Comparison of ENCODE assay signal across 10 mouse cellular contexts in genomic region chr7:126248088-126248487, GRCm38 (mm10). TPM values are rescaled to one million over a fixed set of nuclear protein-coding genes. Genes with fewer than 3 reads are reported as not detected.
A peak's percentile ranks its signal among the peaks of the same experiment; 100 is the strongest.
DNase-seq lines count a peak whose midpoint lies in the region; ATAC-seq lines count a peak whose summit lies in the region.
"Had no signal": no experiment of that assay in that cellular context is flagged by ENCODE, and none has a peak within 500 bp of the region (broad histone marks: within the 10 kb centered on the region; RNA-seq: fewer than 3 reads in every experiment).

No protein-coding gene starts in this region.

- H3K4me2 ChIP-seq in forebrain, embryonic 16.5 days (ENCODE audit: low read length) = peak overlapping the region; percentile 4; the same call in 1 of the 2 replicates
- peak overlapping the region; percentile 32 for H3K4me2 ChIP-seq in hindbrain, embryonic 15.5 days
- peak overlapping the region; percentile 26 for H3K4me2 ChIP-seq in stomach, embryonic 14.5 days (replicated peaks; ENCODE audit: low read depth, low read length)

- no peak for ATAC-seq in megakaryocyte, adult 5-6 weeks (ENCODE audit: poor library complexity, severe bottlenecking)
- peak; percentile 40; the same call in 1 of the 2 replicates for ATAC-seq in forebrain, embryonic 16.5 days
- ATAC-seq in hindbrain, embryonic 15.5 days (ENCODE audit: low FRiP score, low read depth) = no peak
- ATAC-seq in stomach, embryonic 14.5 days (ENCODE audit: insufficient number of reproducible peaks, insufficient read depth, low FRiP score, low read depth) = peak; percentile 71
- ATAC-seq: Patski had no signal

- peaks cover 79% of the 10 kb centered on the region for H3K27me3 ChIP-seq in megakaryocyte, embryonic 14.5 days (replicated peaks)
- H3K27me3 ChIP-seq in forebrain, embryonic 16.5 days (replicated peaks; ENCODE audit: control insufficient read depth, insufficient read depth, low read length) = no peaks in the 10 kb centered on the region
- H3K27me3 ChIP-seq in hindbrain, embryonic 15.5 days = no peaks in the 10 kb centered on the region
- H3K27me3 ChIP-seq in stomach, embryonic 14.5 days (ENCODE audit: control insufficient read depth, insufficient read depth, low read length) = no peaks in the 10 kb centered on the region

- peak overlapping the region; percentile 53 for H3K4me3 ChIP-seq in megakaryocyte, embryonic 14.5 days (replicated peaks)
- H3K4me3 ChIP-seq in forebrain, embryonic 16.5 days (replicated peaks; ENCODE audit: low read length) = no peak overlapping the region
- H3K4me3 ChIP-seq in hindbrain, embryonic 15.5 days = no peak overlapping the region
- H3K4me3 ChIP-seq in stomach, embryonic 14.5 days (ENCODE audit: low read depth, low read length) = no peak overlapping the region

- H3K4me1 ChIP-seq in megakaryocyte, embryonic 14.5 days = peaks cover 42% of the 10 kb centered on the region
- peaks cover 7% of the 10 kb centered on the region for H3K4me1 ChIP-seq in forebrain, embryonic 16.5 days (replicated peaks; ENCODE audit: control insufficient read depth, insufficient read depth, low read length)
- peaks cover 8% of the 10 kb centered on the region for H3K4me1 ChIP-seq in hindbrain, embryonic 15.5 days (replicated peaks)
- H3K4me1 ChIP-seq in stomach, embryonic 14.5 days (ENCODE audit: control insufficient read depth, insufficient read depth, low read length) = 0 out of 2 replicates have a peak, but pooled peaks cover 6% of the 10 kb centered on the region

- H3K27ac ChIP-seq in forebrain, embryonic 16.5 days (ENCODE audit: low read length) = no peak overlapping the region
- no peak overlapping the region for H3K27ac ChIP-seq in hindbrain, embryonic 15.5 days (replicated peaks)
- no peak overlapping the region for H3K27ac ChIP-seq in stomach, embryonic 14.5 days (ENCODE audit: low read length)
- H3K27ac ChIP-seq: liver, embryonic 14.5 days had no signal

- no peaks in the 10 kb centered on the region for H3K36me3 ChIP-seq in megakaryocyte, embryonic 14.5 days (replicated peaks; ENCODE audit: low read length)
- no peaks in the 10 kb centered on the region for H3K36me3 ChIP-seq in forebrain, embryonic 16.5 days (ENCODE audit: control insufficient read depth, insufficient read depth)
- H3K36me3 ChIP-seq in hindbrain, embryonic 15.5 days = no peaks in the 10 kb centered on the region
- H3K36me3 ChIP-seq in stomach, embryonic 14.5 days (ENCODE audit: control insufficient read depth, insufficient read depth, low read length) = no peaks in the 10 kb centered on the region

- DNase-seq in frontal cortex, postnatal 36 days (ENCODE audit: low spot score in 2 of 2) = no peak
- DNase-seq in kidney, postnatal 36 days = no peak
- DNase-seq in frontal cortex, postnatal 25 days (ENCODE audit: low spot score in 2 of 2) = no peak

- H3K9me3 ChIP-seq in megakaryocyte, embryonic 14.5 days = no peaks in the 10 kb centered on the region
- H3K9me3 ChIP-seq in forebrain, embryonic 16.5 days (ENCODE audit: control insufficient read depth, low read length) = no peaks in the 10 kb centered on the region
- no peaks in the 10 kb centered on the region for H3K9me3 ChIP-seq in hindbrain, embryonic 15.5 days
- no peaks in the 10 kb centered on the region for H3K9me3 ChIP-seq in stomach, embryonic 14.5 days (ENCODE audit: control insufficient read depth, low read depth, low read length)

- 7% methylated on average over 6 of the region's 6 CpGs for WGBS in forebrain, embryonic 16.5 days
- 4% methylated on average over 6 of the region's 6 CpGs for whole genome bisulfite sequencing in hindbrain, embryonic 15.5 days
- 4% methylated on average over 6 of the region's 6 CpGs for WGBS in stomach, embryonic 14.5 days

- H3K9ac ChIP-seq in forebrain, embryonic 16.5 days (replicated peaks; ENCODE audit: low read depth, low read length) = peak overlapping the region; percentile 11; the same call in 1 of the 2 replicates
- no peak overlapping the region for H3K9ac ChIP-seq in hindbrain, embryonic 15.5 days
- H3K9ac ChIP-seq in stomach, embryonic 14.5 days (replicated peaks; ENCODE audit: low read depth, low read length) = no peak overlapping the region
- H3K9ac ChIP-seq: liver, embryonic 14.5 days had no signal

RNA-seq across cellular contexts. Expression of gene Sbk1, which starts 24.3 kb away (rescaled TPM):
- 1.4 and 5.6 TPM in 2 replicates for polyA plus RNA-seq in megakaryocyte, embryonic 14.5 days (2012; ENCODE audit: insufficient read depth, low replicate concordance)
- 4.7 and 5.2 TPM in 2 replicates for total RNA-seq in megakaryocyte, adult 5-6 weeks (2015)
- total RNA-seq in megakaryocyte, adult 5-6 weeks (2017) = 5.1 and 5.6 TPM in 2 replicates
- 295 and 323 TPM in 2 replicates for polyA plus RNA-seq in forebrain, embryonic 16.5 days (2015; fragmentation: Nextera tagmentation; extraction: Ambion mirVana)
- 250 and 292 TPM in 2 replicates for polyA plus RNA-seq in hindbrain, embryonic 15.5 days (2015; fragmentation: Nextera tagmentation; extraction: Ambion mirVana)
- polyA plus RNA-seq in stomach, embryonic 14.5 days (2014; fragmentation: Nextera tagmentation; extraction: Ambion mirVana) = 32.8 and 33.6 TPM in 2 replicates

RNA-seq across cellular contexts. Expression of gene Xpo6, which starts 47.8 kb away (rescaled TPM):
- polyA plus RNA-seq in megakaryocyte, embryonic 14.5 days (2012; ENCODE audit: insufficient read depth, low replicate concordance) = 83.9 and 172 TPM in 2 replicates
- total RNA-seq in megakaryocyte, adult 5-6 weeks (2015) = 128 and 140 TPM in 2 replicates
- 58.6 and 65.2 TPM in 2 replicates for total RNA-seq in megakaryocyte, adult 5-6 weeks (2017)
- 48.5 and 51.9 TPM in 2 replicates for polyA plus RNA-seq in forebrain, embryonic 16.5 days (2015; fragmentation: Nextera tagmentation; extraction: Ambion mirVana)
- polyA plus RNA-seq in hindbrain, embryonic 15.5 days (2015; fragmentation: Nextera tagmentation; extraction: Ambion mirVana) = 52.2 and 55.6 TPM in 2 replicates
- 65.9 and 73.6 TPM in 2 replicates for polyA plus RNA-seq in stomach, embryonic 14.5 days (2014; fragmentation: Nextera tagmentation; extraction: Ambion mirVana)

Comparison
In these comparisons a context has a peak if more than half of its experiments do, and no peak if none do; other contexts are left out.
1. ATAC-seq: peak in forebrain, embryonic 16.5 days (single experiment) and stomach, embryonic 14.5 days (single experiment); none in megakaryocyte, adult 5-6 weeks (single experiment) and hindbrain, embryonic 15.5 days (single experiment).
2. Peak in every context shown above with its lines, with median percentiles within 50 percentile points of each other: H3K4me2 ChIP-seq.